Mouse (Mus musculus) heart, adult 2 months (tissue): ENCODE results near the gene Zmynd11. TPM values are rescaled to one million over a fixed set of nuclear protein-coding genes. Genes with fewer than 3 reads are reported as not detected.
A peak's percentile ranks its signal among the peaks of the same experiment; 100 is the strongest.
"Not testable (repeated sequence)": the region's sequence is repeated elsewhere in the genome, so short reads cannot be mapped to it uniquely, and the experiment has no call there.

Source experiments
- DNase-seq, 2 experiments: peaks; one replicate each; pipeline ENCODE4 v3.0.0; 2021
- H3K27ac ChIP-seq: fragments of 200-600 bp; 2 replicates; pipeline ENCODE4 v1.8.1; 2022
- H3K27me3 ChIP-seq: fragments of 200-500 bp; 2 replicates; pipeline ENCODE4 v1.6.1; 2012; ENCODE audit warnings: mild to moderate bottlenecking, low read length, inconsistent platforms, mixed read lengths; ENCODE audit not compliant: control insufficient read depth, insufficient read depth
- H3K36me3 ChIP-seq: fragments of 200-500 bp; 2 replicates; pipeline ENCODE4 v1.6.1; 2012; ENCODE audit warnings: low read length, inconsistent platforms; ENCODE audit not compliant: control insufficient read depth, insufficient read depth
- H3K4me1 ChIP-seq: fragments of 200-500 bp; 2 replicates; pipeline ENCODE4 v1.6.1; 2011; ENCODE audit warnings: low read length; ENCODE audit not compliant: control insufficient read depth, insufficient read depth
- H3K4me3 ChIP-seq: fragments of 200-600 bp; 2 replicates; pipeline ENCODE4 v1.8.1; 2022
- H3K79me2 ChIP-seq: fragments of 200-500 bp; replicated peaks from 2 replicates; pipeline ENCODE4 v1.6.1; 2012; ENCODE audit warnings: mild to moderate bottlenecking, inconsistent platforms, low read length, moderate library complexity, mixed read lengths; ENCODE audit not compliant: control insufficient read depth, insufficient read depth
- H3K9ac ChIP-seq: fragments of 200-500 bp; 2 replicates; pipeline ENCODE4 v1.6.1; 2012; ENCODE audit warnings: low read depth, mild to moderate bottlenecking, control low read depth, inconsistent platforms, low read length, mixed read lengths
- CTCF ChIP-seq: fragments of 200-600 bp; IDR thresholded peaks from 2 replicates; pipeline ENCODE4 v1.8.1; 2022; ENCODE audit warnings: antibody characterized with exemption, mild to moderate bottlenecking, moderate library complexity
- EP300 ChIP-seq: fragments of 200-500 bp; IDR thresholded peaks from 2 replicates; pipeline ENCODE4 v1.6.1; 2011; ENCODE audit warnings: low read depth, low read length, control low read depth; ENCODE audit not compliant: insufficient read depth
- POLR2A ChIP-seq: fragments of 200-500 bp; IDR thresholded peaks from 2 replicates; pipeline ENCODE4 v1.6.1; 2011; ENCODE audit warnings: mild to moderate bottlenecking, low read depth, low read length, control low read depth; ENCODE audit not compliant: insufficient read depth
- WGBS: fragments of 180-500 bp; shearing (Covaris S2); methylation state at CpG from one replicate; pipeline ENCODE4 v1.1.7; 2018; 5-methylcytosine and 5-hydroxymethylcytosine counted together
- intact Hi-C: fragments of 180-260 bp; cut with DNase I; formaldehyde crosslinking; loops from one replicate; pipeline ENCODE4 v1.15.1; 2025
- polyA plus RNA-seq: library from polyadenylated mRNA; depleted of rRNA; stranded (reverse); fragments of >200 nt; gene quantifications from 2 replicates; pipeline ENCODE4 v1.2.3, GENCODE M21; 2012
- total RNA-seq, 2 experiments: library from RNA; stranded (reverse); gene quantifications; 2 replicates each; pipeline ENCODE4 v1.2.3; 2021

Gene Zmynd11
- total and polyA plus RNA-seq, 3 experiments, result 48.0 to 129 (median 115) TPM

- no peaks in the 10 kb centered on the region for H3K27me3 ChIP-seq
- peaks cover 6% of the 10 kb centered on the region for H3K4me1 ChIP-seq
- H3K9ac ChIP-seq, result no peak overlapping the region
- H3K27ac ChIP-seq, result peak overlapping the region; percentile 12; the same call in 1 of the 2 replicates
- H3K4me3 ChIP-seq, result no peak overlapping the region
- intact Hi-C loops, result no loop called here
- no peak for DNase-seq
- H3K36me3 ChIP-seq, result peaks cover 11% of the 10 kb centered on the region
- peaks cover 5% of the 10 kb centered on the region; the same call in 1 of the 2 replicates for H3K79me2 ChIP-seq
- 31% methylated on average over 4 of the region's 4 CpGs for WGBS
- TF ChIP-seq EP300 (no peak), POLR2A (no peak), CTCF (no peak)
Observed at GRCm38 (mm10) chr13:9749796-9750195, 15.3 kb downstream of the Zmynd11 start.

DNA sequence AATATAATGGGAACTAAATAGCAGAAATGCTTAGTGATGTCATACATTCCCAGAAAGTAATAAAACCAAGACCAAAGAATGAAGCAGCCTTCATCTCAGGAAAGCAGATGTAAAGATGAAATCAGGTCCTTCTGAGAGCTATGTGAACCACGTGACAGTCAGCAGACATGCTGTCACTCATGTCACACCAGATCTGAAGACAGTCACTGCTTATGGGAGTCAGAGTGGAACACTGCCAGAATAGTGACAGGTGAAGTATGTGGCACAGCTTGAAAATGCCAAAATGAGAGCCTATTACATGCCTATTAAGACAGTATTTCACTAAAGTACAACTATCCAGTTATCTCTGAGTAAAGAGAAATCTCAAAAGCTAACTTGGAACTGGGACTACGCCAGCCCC lies 26.9 kb downstream of the Zmynd11 start:
- no peaks in the 10 kb centered on the region for H3K27me3 ChIP-seq
- peaks cover 5% of the 10 kb centered on the region for H3K79me2 ChIP-seq
- intact Hi-C loops, result no loop called here
- H3K9ac ChIP-seq, result no peak overlapping the region
- peaks cover 17% of the 10 kb centered on the region for H3K4me1 ChIP-seq
- H3K36me3 ChIP-seq, result peaks cover 6% of the 10 kb centered on the region
- DNase-seq, result no peak
- 64% methylated on average over 2 of the region's 2 CpGs for WGBS
- TF ChIP-seq EP300, result no peak
- TF ChIP-seq CTCF, result no peak
- no peak for TF ChIP-seq POLR2A
- H3K4me3 ChIP-seq, result no peak overlapping the region
- H3K27ac ChIP-seq, result no peak overlapping the region

- WGBS, result 38% methylated on average over 5 of the region's 5 CpGs
- TF ChIP-seq POLR2A, result no peak
- TF ChIP-seq EP300, result no peak
- TF ChIP-seq CTCF, result no peak
- Histone ChIP-seq H3K27ac (peak overlapping the region; percentile 45), H3K9ac (no peak overlapping the region), H3K27me3 (no peaks in the 10 kb centered on the region), H3K36me3 (0 out of 2 replicates have a peak, but pooled peaks cover 2% of the 10 kb centered on the region), H3K4me1 (peaks cover 12% of the 10 kb centered on the region), H3K79me2 (peaks cover 6% of the 10 kb centered on the region), H3K4me3 (no peak overlapping the region)
- intact Hi-C loops, result no loop called here
- DNase-seq, result no peak
Observed at GRCm38 (mm10) chr13:9737024-9737423, 28.1 kb downstream of the Zmynd11 start.

DNA sequence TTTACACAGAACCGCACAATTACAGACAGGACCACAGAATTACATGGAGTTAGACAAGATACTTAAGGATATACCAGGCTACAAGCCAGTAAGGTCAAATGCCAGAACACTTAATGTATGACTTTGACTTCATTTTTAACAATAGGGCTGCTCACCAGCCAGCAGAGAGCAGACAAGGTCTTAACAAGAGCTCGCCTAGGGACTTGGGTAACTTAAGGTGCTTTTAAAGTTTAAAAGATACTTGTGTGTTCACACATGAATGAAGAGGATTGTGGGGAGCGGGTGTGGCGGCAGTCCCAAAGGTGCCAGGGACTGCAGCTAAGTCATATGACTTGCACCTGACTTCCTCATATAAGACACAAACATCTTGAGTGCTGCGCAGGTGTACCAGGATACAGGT lies 32.9 kb downstream of the Zmynd11 start:
- H3K4me1 ChIP-seq, H3K79me2 ChIP-seq, intact Hi-C loops, H3K27me3 ChIP-seq, H3K9ac ChIP-seq, H3K27ac ChIP-seq, H3K36me3 ChIP-seq, DNase-seq, H3K4me3 ChIP-seq: not testable (repeated sequence)
- 90% methylated on average over 4 of the region's 5 CpGs for WGBS

- Histone ChIP-seq H3K4me1 (peaks cover 2% of the 10 kb centered on the region; the same call in 1 of the 2 replicates), H3K4me3 (no peak overlapping the region), H3K27me3 (no peaks in the 10 kb centered on the region), H3K27ac (no peak overlapping the region), H3K9ac (no peak overlapping the region), H3K36me3 (0 out of 2 replicates have a peak, but pooled peaks cover 3% of the 10 kb centered on the region), H3K79me2 (peaks cover 3% of the 10 kb centered on the region; the same call in 1 of the 2 replicates)
- 29% methylated on average over 1 of the region's 1 CpGs for WGBS
- TF ChIP-seq POLR2A (no peak), CTCF (no peak), EP300 (no peak)
- no peak for DNase-seq
- intact Hi-C loops, result no loop called here
Observed at GRCm38 (mm10) chr13:9729073-9729472, 36.1 kb downstream of the Zmynd11 start.

DNA sequence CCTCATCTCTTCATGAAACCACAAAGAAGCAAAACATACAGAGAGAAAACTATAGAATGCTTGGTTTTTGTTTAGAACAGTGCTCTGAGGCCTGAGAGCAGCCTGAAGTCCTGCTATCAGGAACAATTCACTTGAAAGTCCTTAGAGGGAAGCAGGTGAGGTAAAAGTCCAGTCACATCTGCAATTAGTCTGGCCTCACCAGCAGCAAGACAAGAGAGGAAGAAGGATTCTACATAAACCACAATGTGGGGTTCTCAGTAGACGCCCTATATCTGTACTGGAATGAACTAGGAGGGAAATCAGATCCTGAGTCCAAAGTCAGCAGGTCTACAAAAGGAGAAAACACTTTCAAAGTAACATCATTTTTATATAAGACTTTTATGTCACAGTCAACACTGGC lies 49.9 kb downstream of the Zmynd11 start:
- H3K4me1 ChIP-seq, result no peaks in the 10 kb centered on the region
- no peak for TF ChIP-seq CTCF
- no peak for TF ChIP-seq EP300
- TF ChIP-seq POLR2A, result no peak
- no peaks in the 10 kb centered on the region for H3K36me3 ChIP-seq
- H3K9ac ChIP-seq, result no peak overlapping the region
- no peak overlapping the region for H3K27ac ChIP-seq
- no peaks in the 10 kb centered on the region for H3K27me3 ChIP-seq
- intact Hi-C loops, result no loop called here
- DNase-seq, result no peak
- 81% methylated on average over 1 of the region's 1 CpGs for WGBS
- no peak overlapping the region for H3K4me3 ChIP-seq
- peaks cover 1% of the 10 kb centered on the region; the same call in 1 of the 2 replicates for H3K79me2 ChIP-seq
